Comparison of ENCODE assay signal across 12 mouse cellular contexts in the genomic region with DNA sequence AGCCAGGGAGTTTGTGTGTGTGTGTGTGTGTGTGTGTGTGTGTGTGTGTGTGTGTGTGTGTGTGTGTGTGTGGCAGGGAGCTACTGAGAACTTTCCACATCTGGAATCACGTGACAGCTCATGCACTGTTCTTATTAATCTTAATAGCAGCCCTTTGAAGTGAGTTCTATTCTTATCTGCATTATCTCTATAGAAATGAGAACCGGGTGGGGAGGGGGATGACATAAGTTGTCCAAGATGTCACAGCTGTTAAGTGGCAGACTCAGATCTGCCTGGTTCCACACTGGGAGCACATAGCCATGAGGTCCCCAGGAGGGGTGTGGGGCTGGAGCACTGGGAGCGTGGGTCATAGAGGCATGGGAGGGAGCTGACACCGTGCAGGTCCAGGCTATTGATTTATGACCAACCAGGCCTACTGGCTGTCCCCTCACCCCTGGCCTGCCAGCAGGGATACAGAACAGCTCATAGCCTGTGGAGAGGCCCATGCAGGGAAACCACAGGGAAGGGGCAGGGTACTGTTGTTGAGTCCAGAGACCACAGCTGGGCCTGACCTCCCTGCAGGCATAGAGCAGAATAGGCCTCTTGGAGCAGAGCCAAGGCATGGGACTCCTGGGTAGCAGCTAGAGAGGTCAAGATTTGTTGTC. TPM values are rescaled to one million over a fixed set of nuclear protein-coding genes. Genes with fewer than 3 reads are reported as not detected.
DNase-seq lines count a peak whose midpoint lies in the region; ATAC-seq and TF ChIP-seq lines count a peak whose summit lies in the region.
"Had no signal": no experiment of that assay in that cellular context is flagged by ENCODE, and none has a peak within 500 bp of the region (broad histone marks: within the 10 kb centered on the region; RNA-seq: fewer than 3 reads in every experiment).

No protein-coding gene starts in this region.

- no peak overlapping the region for H3K27ac ChIP-seq in intestine, embryonic 15.5 days
- H3K27ac ChIP-seq in intestine, postnatal 0 days (ENCODE audit: low read depth, low read length) = no peak overlapping the region
- H3K27ac ChIP-seq in embryonic facial prominence, embryonic 14.5 days (replicated peaks; ENCODE audit: low read depth, low read length) = no peak overlapping the region
- no peak overlapping the region for H3K27ac ChIP-seq in limb, embryonic 14.5 days (replicated peaks; ENCODE audit: low read depth, low read length)
- no peak overlapping the region for H3K27ac ChIP-seq in forebrain, embryonic 10.5 days
- H3K27ac ChIP-seq: hindbrain, embryonic 15.5 days had no signal

- WGBS in intestine, embryonic 15.5 days = 26% methylated on average over 4 of the region's 4 CpGs
- WGBS in intestine, postnatal 0 days = 21% methylated on average over 4 of the region's 4 CpGs
- 26% methylated on average over 4 of the region's 4 CpGs for WGBS in embryonic facial prominence, embryonic 14.5 days
- 9% methylated on average over 4 of the region's 4 CpGs for WGBS in limb, embryonic 14.5 days
- WGBS in forebrain, embryonic 10.5 days = 60% methylated on average over 4 of the region's 4 CpGs

- no peak overlapping the region for H3K4me3 ChIP-seq in intestine, embryonic 15.5 days (replicated peaks)
- no peak overlapping the region for H3K4me3 ChIP-seq in intestine, postnatal 0 days (ENCODE audit: low read depth, low read length)
- no peak overlapping the region for H3K4me3 ChIP-seq in embryonic facial prominence, embryonic 14.5 days (ENCODE audit: low read depth, low read length)
- no peak overlapping the region for H3K4me3 ChIP-seq in limb, embryonic 14.5 days (replicated peaks; ENCODE audit: low read length)
- no peak overlapping the region for H3K4me3 ChIP-seq in forebrain, embryonic 10.5 days
- H3K4me3 ChIP-seq: hindbrain, embryonic 15.5 days had no signal

- H3K4me2 ChIP-seq in intestine, embryonic 15.5 days (replicated peaks) = no peak overlapping the region
- no peak overlapping the region for H3K4me2 ChIP-seq in intestine, postnatal 0 days (replicated peaks; ENCODE audit: low read depth)
- no peak overlapping the region for H3K4me2 ChIP-seq in embryonic facial prominence, embryonic 14.5 days (ENCODE audit: low read depth, low read length)
- no peak overlapping the region for H3K4me2 ChIP-seq in limb, embryonic 14.5 days (replicated peaks; ENCODE audit: low read depth, low read length, severe bottlenecking)
- H3K4me2 ChIP-seq: hindbrain, embryonic 15.5 days had no signal

- no peaks in the 10 kb centered on the region for H3K9me3 ChIP-seq in intestine, embryonic 15.5 days
- H3K9me3 ChIP-seq in intestine, postnatal 0 days (ENCODE audit: control insufficient read depth) = no peaks in the 10 kb centered on the region
- no peaks in the 10 kb centered on the region for H3K9me3 ChIP-seq in embryonic facial prominence, embryonic 14.5 days (ENCODE audit: control insufficient read depth, low read length)
- no peaks in the 10 kb centered on the region for H3K9me3 ChIP-seq in limb, embryonic 14.5 days (ENCODE audit: control insufficient read depth, low read length)
- no peaks in the 10 kb centered on the region for H3K9me3 ChIP-seq in forebrain, embryonic 10.5 days
- H3K9me3 ChIP-seq: hindbrain, embryonic 15.5 days had no signal

- peak; percentile 57 for ATAC-seq in intestine, embryonic 15.5 days
- ATAC-seq in intestine, postnatal 0 days = no peak
- ATAC-seq in embryonic facial prominence, embryonic 14.5 days (ENCODE audit: low read depth) = no peak
- no peak for ATAC-seq in limb, embryonic 14.5 days (ENCODE audit: low FRiP score, low read depth)
- ATAC-seq in monocyte, adult 5-6 weeks (replicated peaks; ENCODE audit: insufficient number of reproducible peaks, low FRiP score, low TSS enrichment, poor library complexity, severe bottlenecking) = no peak

- H3K4me1 ChIP-seq in intestine, embryonic 15.5 days (replicated peaks) = peaks cover 25% of the 10 kb centered on the region; the same call in 1 of the 2 replicates
- H3K4me1 ChIP-seq in intestine, postnatal 0 days (replicated peaks; ENCODE audit: control insufficient read depth, insufficient read depth, low read length) = no peaks in the 10 kb centered on the region
- peaks cover 7% of the 10 kb centered on the region; the same call in 1 of the 2 replicates for H3K4me1 ChIP-seq in embryonic facial prominence, embryonic 14.5 days (ENCODE audit: control insufficient read depth, insufficient read depth, low read length)
- peaks cover 8% of the 10 kb centered on the region; the same call in 1 of the 2 replicates for H3K4me1 ChIP-seq in limb, embryonic 14.5 days (ENCODE audit: control insufficient read depth, insufficient read depth, low read length)
- peaks cover 72% of the 10 kb centered on the region for H3K4me1 ChIP-seq in forebrain, embryonic 10.5 days

- H3K27me3 ChIP-seq in intestine, embryonic 15.5 days (replicated peaks) = peaks cover 45% of the 10 kb centered on the region
- peaks cover 25% of the 10 kb centered on the region for H3K27me3 ChIP-seq in intestine, postnatal 0 days (replicated peaks; ENCODE audit: control insufficient read depth, insufficient read depth, low read length)
- H3K27me3 ChIP-seq in embryonic facial prominence, embryonic 14.5 days (replicated peaks; ENCODE audit: control insufficient read depth, insufficient read depth, low read length) = peaks cover 40% of the 10 kb centered on the region
- H3K27me3 ChIP-seq in limb, embryonic 14.5 days (ENCODE audit: control insufficient read depth, insufficient read depth, low read length) = peaks cover 25% of the 10 kb centered on the region
- peaks cover 98% of the 10 kb centered on the region for H3K27me3 ChIP-seq in forebrain, embryonic 10.5 days (ENCODE audit: poor library complexity, severe bottlenecking)

- no peak for TF ChIP-seq CTCF in intestine, postnatal 0 days (IDR thresholded peaks at IDR 0.05; ENCODE audit: low read depth)

- H3K36me3 ChIP-seq in intestine, embryonic 15.5 days = no peaks in the 10 kb centered on the region
- no peaks in the 10 kb centered on the region for H3K36me3 ChIP-seq in intestine, postnatal 0 days (ENCODE audit: control insufficient read depth, insufficient read depth)
- H3K36me3 ChIP-seq in embryonic facial prominence, embryonic 14.5 days (ENCODE audit: control insufficient read depth, insufficient read depth, low read length) = no peaks in the 10 kb centered on the region
- no peaks in the 10 kb centered on the region for H3K36me3 ChIP-seq in limb, embryonic 14.5 days (ENCODE audit: control insufficient read depth, insufficient read depth, low read length)
- H3K36me3 ChIP-seq in forebrain, embryonic 10.5 days (replicated peaks) = no peaks in the 10 kb centered on the region
- H3K36me3 ChIP-seq: hindbrain, embryonic 15.5 days had no signal

- no peak overlapping the region for H3K9ac ChIP-seq in intestine, embryonic 15.5 days
- no peak overlapping the region for H3K9ac ChIP-seq in intestine, postnatal 0 days (ENCODE audit: low read depth, low read length)
- H3K9ac ChIP-seq in embryonic facial prominence, embryonic 14.5 days (ENCODE audit: low read depth, low read length) = no peak overlapping the region
- no peak overlapping the region for H3K9ac ChIP-seq in limb, embryonic 14.5 days (ENCODE audit: low read depth, low read length, severe bottlenecking)
- H3K9ac ChIP-seq: hindbrain, embryonic 15.5 days had no signal

- peak; percentile 62 for DNase-seq in MN1 (ENCODE audit: low spot score)
- peak; percentile 20 for DNase-seq in embryonic facial prominence, embryonic 14.5 days (ENCODE audit: low spot score)
- peak; percentile 37 for DNase-seq in limb, embryonic 14.5 days (ENCODE audit: low spot score)
- DNase-seq in forebrain, embryonic 10.5 days (ENCODE audit: extremely low spot score, low spot score) = no peak
- no peak for DNase-seq in frontal cortex, postnatal 36 days (ENCODE audit: low spot score in 2 of 2)
- DNase-seq: cerebellum, adult 11 months; heart, adult 18-20 months; right cerebral cortex, postnatal 4 days had no signal

- no peak for TF ChIP-seq POLR2A in limb, embryonic 14.5 days (IDR thresholded peaks at IDR 0.05; ENCODE audit: borderline replicate concordance, extremely low read depth, insufficient read depth, insufficient read length)

RNA-seq across cellular contexts. Expression of a gene that starts 5.1 kb away (rescaled TPM):
- 0.80 and 0.84 TPM in 2 replicates for polyA plus RNA-seq in intestine, embryonic 15.5 days (2015; fragmentation: Nextera tagmentation; extraction: Ambion mirVana)
- 0.10 and 0.14 TPM in 2 replicates for polyA plus RNA-seq in intestine, postnatal 0 days (2015; fragmentation: Nextera tagmentation; extraction: Ambion mirVana)
- 1.4 and 1.7 TPM in 2 replicates for polyA plus RNA-seq in embryonic facial prominence, embryonic 14.5 days (2014; fragmentation: Nextera tagmentation; extraction: Ambion mirVana)
- 6.0 and 7.1 TPM in 2 replicates for polyA plus RNA-seq in limb, embryonic 14.5 days (2012; rRNA removed)
- polyA plus RNA-seq in limb, embryonic 14.5 days (2014; fragmentation: Nextera tagmentation; extraction: Ambion mirVana) = 1.8 and 2.3 TPM in 2 replicates
- total RNA-seq in monocyte, adult 5-6 weeks (2017) = not detected in 3 replicates
- 0.46 and 0.60 TPM in 2 replicates for polyA plus RNA-seq in forebrain, embryonic 10.5 days (2016; fragmentation: Nextera tagmentation; extraction: Ambion mirVana)

Comparison
In these comparisons a context has a peak if more than half of its experiments do, and no peak if none do; other contexts are left out.
1. DNase-seq: peak in MN1 (single experiment), embryonic facial prominence, embryonic 14.5 days (single experiment) and limb, embryonic 14.5 days (single experiment); none in forebrain, embryonic 10.5 days (single experiment) and frontal cortex, postnatal 36 days (0 of 2).